ENCODE assay signal across 8 mouse cellular contexts in genomic region chr19:47461838-47462237, GRCm38 (mm10). TPM values are rescaled to one million over a fixed set of nuclear protein-coding genes. Genes with fewer than 3 reads are reported as not detected.
DNase-seq lines count a peak whose midpoint lies in the region; ATAC-seq and TF ChIP-seq lines count a peak whose summit lies in the region.

No protein-coding gene starts in this region.

- no peak overlapping the region for H3K27ac ChIP-seq in hindbrain, embryonic 10.5 days
- no peak overlapping the region for H3K27ac ChIP-seq in hindbrain, embryonic 16.5 days (ENCODE audit: low read depth, low read length)
- H3K27ac ChIP-seq in limb, embryonic 10.5 days = 0 out of 2 replicates have a peak overlapping the region, but pooled peaks have one; percentile 3

- no peak for TF ChIP-seq POLR2A in brain, embryonic 14.5 days (IDR thresholded peaks at IDR 0.05; ENCODE audit: borderline replicate concordance, extremely low read depth, insufficient read depth, insufficient read length, poor library complexity, severe bottlenecking)

- H3K4me1 ChIP-seq in hindbrain, embryonic 10.5 days (replicated peaks) = peaks cover 82% of the 10 kb centered on the region
- peaks cover 31% of the 10 kb centered on the region for H3K4me1 ChIP-seq in hindbrain, embryonic 16.5 days (ENCODE audit: control insufficient read depth, insufficient read depth, low read depth, low read length)
- H3K4me1 ChIP-seq in E14TG2a.4 (replicated peaks; ENCODE audit: low read depth, low read length) = peaks cover 74% of the 10 kb centered on the region
- H3K4me1 ChIP-seq in limb, embryonic 10.5 days = peaks cover 65% of the 10 kb centered on the region

- no peak for DNase-seq in hindbrain, embryonic 10.5 days (ENCODE audit: low spot score)
- no peak for DNase-seq in brain, embryonic 14.5 days (ENCODE audit: low read depth)
- no peak for DNase-seq in limb, embryonic 10.5 days (ENCODE audit: low spot score)
- no peak for DNase-seq in frontal cortex, adult 2 months (ENCODE audit: extremely low spot score in 1 of 2, low spot score in 1 of 2)
- no peak for DNase-seq in cerebellum, adult 11 months
- no peak for DNase-seq in thymus, postnatal 4 days

- 94% methylated on average over 3 of the region's 3 CpGs for WGBS in hindbrain, embryonic 10.5 days
- WGBS in hindbrain, embryonic 16.5 days = 99% methylated on average over 3 of the region's 3 CpGs
- WGBS in limb, embryonic 10.5 days = 89% methylated on average over 3 of the region's 3 CpGs

- H3K27me3 ChIP-seq in hindbrain, embryonic 10.5 days (ENCODE audit: insufficient read depth, poor library complexity, severe bottlenecking) = peaks cover 11% of the 10 kb centered on the region; the same call in 1 of the 2 replicates
- H3K27me3 ChIP-seq in hindbrain, embryonic 16.5 days (replicated peaks; ENCODE audit: control insufficient read depth, insufficient read depth, low read length) = no peaks in the 10 kb centered on the region
- peaks cover 50% of the 10 kb centered on the region for H3K27me3 ChIP-seq in E14TG2a.4 (ENCODE audit: insufficient read depth, low read length)
- no peaks in the 10 kb centered on the region for H3K27me3 ChIP-seq in limb, embryonic 10.5 days (ENCODE audit: low read depth, poor library complexity, severe bottlenecking)

- H3K36me3 ChIP-seq in hindbrain, embryonic 10.5 days = peaks cover 15% of the 10 kb centered on the region
- H3K36me3 ChIP-seq in hindbrain, embryonic 16.5 days (ENCODE audit: control insufficient read depth, insufficient read depth, low read length) = no peaks in the 10 kb centered on the region
- 0 out of 2 replicates have a peak, but pooled peaks cover 7% of the 10 kb centered on the region for H3K36me3 ChIP-seq in E14TG2a.4 (ENCODE audit: insufficient read depth, low read length)
- H3K36me3 ChIP-seq in limb, embryonic 10.5 days = peaks cover 6% of the 10 kb centered on the region

- H3K4me3 ChIP-seq in hindbrain, embryonic 10.5 days = 0 out of 2 replicates have a peak overlapping the region, but pooled peaks have one; percentile 13
- H3K4me3 ChIP-seq in hindbrain, embryonic 16.5 days (ENCODE audit: low read length) = no peak overlapping the region
- no peak overlapping the region for H3K4me3 ChIP-seq in E14TG2a.4 (replicated peaks; ENCODE audit: low read length)
- H3K4me3 ChIP-seq in limb, embryonic 10.5 days = no peak overlapping the region

- H3K9ac ChIP-seq in hindbrain, embryonic 16.5 days (ENCODE audit: low read depth, low read length) = no peak overlapping the region

- peaks cover 4% of the 10 kb centered on the region; the same call in 1 of the 2 replicates for H3K9me3 ChIP-seq in hindbrain, embryonic 10.5 days
- no peaks in the 10 kb centered on the region for H3K9me3 ChIP-seq in hindbrain, embryonic 16.5 days (ENCODE audit: control insufficient read depth, low read length)
- no peaks in the 10 kb centered on the region for H3K9me3 ChIP-seq in E14TG2a.4 (ENCODE audit: low read length)
- H3K9me3 ChIP-seq in limb, embryonic 10.5 days (replicated peaks) = no peaks in the 10 kb centered on the region

- no peak for ATAC-seq in hindbrain, embryonic 16.5 days

- H3K4me2 ChIP-seq in hindbrain, embryonic 16.5 days (ENCODE audit: low read length) = no peak overlapping the region

- TF ChIP-seq CTCF in E14TG2a.4 (conservative IDR thresholded peaks at IDR 0.05; ENCODE audit: low read length) = peak; percentile 39
- peak; percentile 0; the same call in 1 of the 2 replicates for TF ChIP-seq CTCF in brain, embryonic 14.5 days (IDR thresholded peaks at IDR 0.05; ENCODE audit: borderline replicate concordance, extremely low read depth, insufficient read depth, insufficient read length)

RNA-seq across cellular contexts. Expression of gene Sh3pxd2a, which starts 2.4 kb away (rescaled TPM):
- polyA plus RNA-seq in hindbrain, embryonic 10.5 days (2016; fragmentation: Nextera tagmentation; extraction: Ambion mirVana) = 2.7 TPM in 2 replicates
- polyA plus RNA-seq in hindbrain, embryonic 16.5 days (2015; fragmentation: Nextera tagmentation; extraction: Ambion mirVana) = 1.8 and 2.2 TPM in 2 replicates
- polyA plus RNA-seq in brain, embryonic 14.5 days (2012; rRNA removed) = 10.1 and 14.5 TPM in 2 replicates
- 3.1 and 3.8 TPM in 2 replicates for polyA plus RNA-seq in limb, embryonic 10.5 days (2016; fragmentation: Nextera tagmentation; extraction: Ambion mirVana)
- 13.2 and 15.0 TPM in 2 replicates for polyA plus RNA-seq in frontal cortex, adult 2 months (2012; rRNA removed)
